Mouse (Mus musculus): ENCODE measurements around the gene Arih2.

GRCm38 (mm10) chr9:108559169-108559568, 90.0 kb downstream of the Arih2 start:
- TF ChIP-seq EP300 (IDR thresholded peaks at IDR 0.05; ENCODE audit: low read depth) (no peak), CTCF (IDR thresholded peaks at IDR 0.05; ENCODE audit: low read depth) (no peak)
